Mouse (Mus musculus): ENCODE measurements at regions not wholly inside any gene's neighbourhood (a gene's known extent, or its start where the extent isn't known, plus 50 kb on each side); places are given as distances from the start of the nearest gene placed in this dataset.

- DNase-seq (ENCODE audit: low read depth, low spot score) = no peak
Measured at GRCm38 (mm10) chr5:119739386-119739785, 68.9 kb downstream of the Tbx3 start.

GRCm38 (mm10) chr5:119741116-119741515 lies 70.6 kb downstream of the Tbx3 start:
- peak; percentile 87 for DNase-seq (ENCODE audit: low read depth, low spot score)

- DNase-seq (ENCODE audit: low read depth, low spot score) = no peak
Measured at GRCm38 (mm10) chr5:119743733-119744132, 73.3 kb downstream of the Tbx3 start.

GRCm38 (mm10) chr5:119747038-119747437 lies 76.6 kb downstream of the Tbx3 start:
- DNase-seq (ENCODE audit: low read depth, low spot score) = no peak

- DNase-seq (ENCODE audit: low read depth, low spot score) = peak; percentile 69
Measured at GRCm38 (mm10) chr5:119748667-119749066, 78.2 kb downstream of the Tbx3 start.

- DNase-seq (ENCODE audit: low read depth, low spot score) = no peak
Measured at GRCm38 (mm10) chr5:119749153-119749552, 78.7 kb downstream of the Tbx3 start.

- DNase-seq (ENCODE audit: low read depth, low spot score) = no peak
Measured at GRCm38 (mm10) chr5:119755782-119756181, 76.7 kb upstream of the Tbx5 start.

GRCm38 (mm10) chr5:119758880-119759279 lies 73.6 kb upstream of the Tbx5 start:
- no peak for DNase-seq (ENCODE audit: low read depth, low spot score)

- DNase-seq (ENCODE audit: low read depth, low spot score) = no peak
Measured at GRCm38 (mm10) chr5:119762102-119762501, 70.4 kb upstream of the Tbx5 start.

GRCm38 (mm10) chr5:119763337-119763736 lies 69.1 kb upstream of the Tbx5 start:
- no peak for DNase-seq (ENCODE audit: low read depth, low spot score)

- no peak for DNase-seq (ENCODE audit: low read depth, low spot score)
Measured at GRCm38 (mm10) chr5:119766372-119766771, 66.1 kb upstream of the Tbx5 start.

- no peak for DNase-seq (ENCODE audit: low read depth, low spot score)
Measured at GRCm38 (mm10) chr5:119770951-119771350, 61.5 kb upstream of the Tbx5 start.

- DNase-seq (ENCODE audit: low read depth, low spot score) = no peak
Measured at GRCm38 (mm10) chr5:119776106-119776887, 56.2 kb upstream of the Tbx5 start.

- peak; percentile 65 for DNase-seq (ENCODE audit: low read depth, low spot score)
Measured at GRCm38 (mm10) chr5:119777836-119778235, 54.6 kb upstream of the Tbx5 start.

- DNase-seq (ENCODE audit: low read depth, low spot score) = no peak
Measured at GRCm38 (mm10) chr5:119781375-119781774, 51.1 kb upstream of the Tbx5 start.
